Mouse (Mus musculus): ENCODE measurements around the gene Etv3.

- no peak for TF ChIP-seq CTCF (IDR thresholded peaks at IDR 0.05; ENCODE audit: borderline replicate concordance, insufficient read depth, low read length)
- no peak for TF ChIP-seq POLR2A (IDR thresholded peaks at IDR 0.05; ENCODE audit: low read depth, low read length)
Observed at GRCm38 (mm10) chr3:87565623-87566022, 40.4 kb downstream of the Etv3 start.
